Mouse (Mus musculus) kidney, adult 18-20 months (tissue): ENCODE data around the gene Atp2a1.
"Not testable (repeated sequence)": the region's sequence is repeated elsewhere in the genome, so short reads cannot be mapped to it uniquely, and the experiment has no call there.

Experiments used
- DNase-seq: peaks from one replicate; pipeline ENCODE4 v3.0.0; 2021

Gene Atp2a1

DNA sequence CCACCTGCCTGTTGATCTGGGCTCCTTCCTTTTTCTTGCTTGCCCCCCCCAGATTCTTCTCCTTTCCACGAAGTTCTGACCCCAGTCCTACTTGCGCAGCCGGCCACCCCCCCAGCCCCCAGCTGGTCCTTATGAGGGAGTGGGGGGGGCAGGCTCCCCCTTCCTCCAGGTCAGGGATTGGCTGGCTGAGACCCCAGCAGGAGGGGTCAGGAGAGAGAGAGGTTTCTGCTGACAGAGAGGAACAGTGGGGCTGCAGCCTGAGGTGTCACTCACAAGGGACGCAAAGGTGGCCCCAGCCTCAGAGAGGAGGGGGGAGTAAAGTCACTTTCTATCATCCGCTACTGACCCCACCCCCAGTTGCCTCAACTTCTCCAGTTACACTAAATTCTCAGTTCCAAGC is at the start of gene Atp2a1:
Gene Atp2a1, minus strand, starts transcription at position 105 of the 400 bp plus-strand sequence.
- DNase-seq = no peak

DNA sequence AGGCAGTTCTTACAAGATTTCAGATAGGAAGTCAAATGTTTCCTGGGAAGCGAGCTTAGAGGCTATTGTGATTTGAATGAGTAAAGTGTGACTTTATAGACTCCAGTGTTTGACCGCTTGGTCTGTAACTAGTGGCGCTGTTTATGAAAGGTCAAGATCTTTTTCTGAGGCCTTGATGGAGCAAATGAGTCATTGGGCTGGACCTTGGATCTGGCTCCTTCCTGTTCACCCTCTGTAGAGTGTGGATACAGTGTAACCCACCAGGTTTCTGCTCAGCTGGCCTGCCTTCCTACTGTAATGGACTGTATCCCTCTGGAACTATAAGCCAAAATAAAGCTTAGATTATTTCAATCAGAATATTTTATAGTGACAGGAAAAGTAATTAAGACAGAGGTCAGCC is 48.4 kb upstream of the Atp2a1 start:
- DNase-seq = no peak

DNA sequence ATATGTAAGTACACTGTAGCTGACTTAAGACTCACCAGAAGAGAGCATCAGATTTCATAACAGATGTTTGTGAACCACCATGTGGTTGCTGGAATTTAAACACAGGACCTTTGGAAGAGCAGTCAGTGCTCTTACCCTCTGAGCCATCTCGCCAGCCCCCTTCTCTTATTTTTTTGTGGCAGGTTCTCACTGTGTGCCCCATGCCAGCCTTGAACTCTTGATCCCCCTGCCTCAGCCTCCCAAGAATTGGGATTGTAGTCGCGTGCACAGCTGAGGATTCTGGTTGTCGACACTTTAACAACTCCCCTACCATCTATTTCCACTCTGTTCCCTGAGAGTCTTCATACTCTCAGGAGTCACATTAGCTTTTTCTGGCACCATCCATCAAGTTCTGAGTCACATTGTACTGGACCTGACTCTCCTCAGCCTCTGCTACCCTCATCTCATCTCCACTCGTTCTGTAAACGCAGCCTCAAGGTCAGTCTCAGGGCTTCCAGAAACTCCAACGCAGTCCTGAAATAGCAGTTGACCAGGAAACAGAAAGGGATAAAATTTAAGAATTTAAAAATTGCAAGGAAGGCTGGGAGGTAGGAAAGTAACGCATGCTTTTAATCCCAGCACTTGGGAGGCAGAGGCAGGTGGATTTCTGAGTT is 44.3 kb upstream of the Atp2a1 start:
- no peak for DNase-seq

DNA sequence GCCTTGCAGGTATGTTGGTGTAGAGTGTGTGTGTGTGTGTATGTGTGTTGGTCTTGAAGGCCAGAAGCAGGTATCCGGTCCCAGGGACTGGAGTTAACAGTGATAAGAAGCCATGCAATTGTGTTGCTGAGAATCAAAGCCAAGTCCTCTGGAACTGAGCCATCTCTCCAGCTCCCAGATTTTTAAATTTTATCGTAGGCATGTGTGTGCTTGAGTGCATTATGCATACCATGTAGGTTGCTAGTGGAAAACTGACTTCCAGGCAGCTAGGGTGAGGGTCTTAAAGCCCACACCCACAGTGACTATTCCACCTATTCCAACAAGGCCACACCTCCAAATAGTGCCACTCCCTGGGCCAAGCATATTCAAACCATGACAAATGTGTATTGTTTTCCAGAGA is 42.0 kb upstream of the Atp2a1 start:
- no peak for DNase-seq

DNA sequence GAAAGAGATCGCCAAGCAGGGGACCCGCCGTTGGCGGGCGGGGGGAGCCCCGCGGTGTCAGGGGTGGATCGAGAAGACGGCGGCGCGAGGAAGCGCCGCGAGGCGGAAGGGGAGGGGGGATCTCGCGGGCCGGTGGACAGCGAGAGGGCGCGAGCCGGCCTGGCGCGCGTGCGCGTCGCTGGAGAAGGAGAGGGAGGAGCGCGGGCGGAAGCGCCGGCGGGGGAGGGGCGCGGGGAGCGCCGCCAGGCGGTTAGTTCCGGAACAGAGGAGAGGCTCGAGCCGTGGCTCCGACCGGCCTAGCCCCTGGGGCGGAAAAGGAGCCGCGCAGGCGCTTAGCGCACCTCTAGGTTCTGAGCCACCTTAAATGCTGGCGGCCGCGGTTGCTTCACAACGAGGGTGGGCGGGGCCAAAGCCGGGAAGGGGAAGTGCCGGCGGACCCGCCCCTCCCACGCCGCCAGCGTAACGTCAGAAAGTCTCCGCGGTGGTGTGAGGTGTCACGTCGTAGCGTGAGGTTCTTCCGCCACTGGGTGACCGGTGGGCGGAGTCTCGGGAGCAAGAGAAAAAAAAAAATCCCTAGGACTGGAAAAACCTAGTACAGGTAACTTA is 40.5 kb upstream of the Atp2a1 start, which contains the start of gene Atxn2l:
Gene Atxn2l, minus strand, starts transcription at position 165 of the 606 bp plus-strand sequence.
- DNase-seq = peak; percentile 99

DNA sequence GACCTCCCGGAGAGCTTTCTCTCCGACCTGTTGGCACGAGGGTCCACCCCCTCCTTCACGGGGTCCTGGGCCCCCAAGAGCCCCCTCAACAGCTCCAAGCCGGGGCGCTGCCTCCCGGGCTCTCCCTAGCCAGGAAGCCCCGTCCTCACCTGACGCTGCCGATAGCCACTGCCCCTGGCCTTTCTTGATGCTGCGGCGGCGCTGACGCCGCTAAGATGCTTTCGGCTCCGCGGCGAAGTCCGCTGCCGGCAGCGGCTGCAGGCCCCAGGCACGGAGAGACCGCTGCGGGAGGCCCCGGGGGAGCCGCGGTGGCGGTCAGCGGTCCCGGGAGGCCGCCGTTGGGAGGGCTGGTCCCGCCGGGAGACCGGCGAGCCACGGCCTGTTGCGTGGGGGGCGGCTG is 39.8 kb upstream of the Atp2a1 start:
- no peak for DNase-seq

DNA sequence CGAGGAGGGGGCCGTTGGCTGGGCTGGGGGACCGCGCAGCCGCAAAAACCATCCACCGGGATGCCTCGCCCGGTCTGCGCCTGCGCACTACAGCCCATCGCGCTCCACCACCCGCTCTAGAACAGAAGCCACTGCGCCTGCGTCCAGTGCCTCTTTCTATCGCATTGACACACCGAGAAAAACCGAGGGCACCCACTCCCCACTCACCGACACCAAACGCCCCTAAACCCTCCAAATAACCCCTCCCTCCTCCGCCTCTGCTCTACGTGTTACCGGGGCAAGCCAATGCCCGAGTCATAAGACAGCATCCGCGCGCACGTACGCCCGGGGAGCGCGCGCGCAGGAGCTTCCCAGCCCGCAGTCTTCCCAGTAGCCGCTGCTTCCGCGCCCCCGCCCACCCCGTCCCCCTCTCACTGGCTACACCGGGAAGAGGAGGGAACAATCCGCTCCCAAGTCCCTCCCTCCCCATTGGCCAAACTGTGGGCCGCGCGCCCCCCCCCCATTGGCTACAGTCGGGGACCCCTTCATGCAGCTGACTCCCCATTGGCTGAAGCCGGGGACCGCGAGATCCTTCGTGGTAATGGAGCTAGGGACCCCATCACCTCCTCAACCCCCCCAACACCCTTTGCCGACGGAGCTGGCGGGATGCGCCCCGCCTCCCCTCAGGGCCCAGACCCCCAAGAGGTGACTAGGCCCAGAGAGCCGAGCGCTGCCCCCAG is 39.3 kb upstream of the Atp2a1 start:
- DNase-seq = peak; percentile 95

DNA sequence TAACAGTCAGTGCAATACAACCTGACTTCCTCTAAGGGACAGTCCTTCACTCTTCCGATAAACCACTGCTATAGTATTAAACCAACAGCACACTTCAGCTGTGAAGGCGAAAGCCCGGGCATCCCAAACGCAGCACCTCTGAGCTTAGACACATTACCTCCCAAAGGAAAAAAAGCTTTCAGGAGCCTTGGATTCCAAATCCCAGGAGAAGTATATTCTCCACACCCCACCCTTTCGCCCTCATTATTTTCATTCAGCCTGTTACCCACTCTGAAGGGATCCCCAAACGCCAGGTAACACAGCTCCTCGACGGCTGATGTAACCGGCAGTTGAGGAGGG is 38.7 kb upstream of the Atp2a1 start:
- no peak for DNase-seq

DNA sequence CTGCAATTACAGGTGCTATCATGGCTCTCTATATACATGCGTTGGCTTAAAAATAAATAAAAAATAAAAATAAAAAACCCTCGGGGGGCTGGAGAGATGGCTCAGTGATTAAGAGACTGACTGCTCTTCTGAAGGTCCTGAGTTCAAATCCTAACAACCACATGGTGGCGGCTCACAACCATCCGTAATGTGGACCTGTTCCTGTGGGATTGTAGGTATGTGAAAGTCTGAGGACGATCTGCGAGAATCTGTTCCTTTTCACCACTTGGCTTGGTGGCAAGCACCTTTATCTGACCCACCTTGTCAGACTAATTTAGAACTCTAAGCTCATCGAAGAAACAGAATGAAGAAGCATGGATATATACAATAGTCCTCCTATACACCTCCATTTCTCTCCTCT is 36.5 kb upstream of the Atp2a1 start:
- DNase-seq = no peak

DNA sequence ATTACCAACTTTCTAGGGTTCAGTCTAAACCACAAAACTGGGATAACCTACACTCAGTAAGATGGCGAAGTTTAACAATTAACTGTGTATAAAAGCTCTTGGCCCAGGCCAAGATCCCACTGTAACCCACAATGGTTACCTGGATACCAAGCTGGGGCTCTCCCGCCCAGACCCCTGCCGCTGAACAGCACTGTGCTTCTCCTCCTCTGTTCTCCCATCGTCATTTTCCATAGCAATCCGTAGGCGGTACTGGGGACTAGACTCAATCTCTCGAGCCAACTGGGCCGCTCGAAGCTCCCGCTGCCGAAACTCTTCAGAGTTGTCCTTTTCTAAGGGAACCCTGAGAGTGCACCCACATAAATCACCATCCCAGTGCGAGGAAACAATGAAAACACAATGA is 35.1 kb upstream of the Atp2a1 start:
- no peak for DNase-seq

DNA sequence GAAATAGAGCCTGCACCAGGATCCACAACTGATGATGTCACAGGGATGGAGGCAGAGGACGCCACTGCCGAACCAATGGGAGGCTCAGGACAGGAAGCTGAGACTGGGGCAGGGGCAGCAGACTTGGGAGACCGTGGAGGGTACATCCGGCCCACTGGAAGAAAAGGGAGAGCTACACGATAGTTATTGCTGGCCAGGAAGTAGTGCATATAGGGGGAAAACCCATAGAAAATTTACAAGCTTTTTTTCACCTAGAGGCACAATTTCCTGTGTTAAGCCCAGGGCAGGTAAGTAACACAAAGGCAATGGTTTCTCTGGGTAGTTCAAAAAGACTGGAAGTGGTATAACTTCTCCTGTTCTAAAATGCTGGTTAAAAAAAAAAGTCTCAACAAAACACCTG is 33.6 kb upstream of the Atp2a1 start:
- DNase-seq = no peak

DNA sequence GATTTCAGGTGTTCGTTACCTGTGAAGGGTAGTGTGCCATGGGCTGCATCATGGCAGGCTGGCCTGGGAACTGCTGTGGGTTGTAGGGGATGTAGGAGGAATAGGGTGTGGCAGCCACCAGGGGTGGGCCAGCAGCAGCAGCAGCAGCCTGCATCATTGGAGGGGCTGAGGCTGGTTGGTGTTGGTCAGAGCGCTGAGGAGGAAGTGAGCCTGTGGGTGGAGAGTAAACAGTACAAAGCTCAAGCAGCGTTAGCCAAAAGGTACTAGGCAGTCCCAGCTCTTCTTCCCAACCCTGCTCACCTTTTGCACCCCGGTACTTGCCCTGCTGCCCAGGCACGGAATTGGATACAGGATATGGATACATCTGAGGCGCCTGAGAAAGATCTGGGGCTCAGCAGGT is 31.2 kb upstream of the Atp2a1 start:
- DNase-seq = no peak

DNA sequence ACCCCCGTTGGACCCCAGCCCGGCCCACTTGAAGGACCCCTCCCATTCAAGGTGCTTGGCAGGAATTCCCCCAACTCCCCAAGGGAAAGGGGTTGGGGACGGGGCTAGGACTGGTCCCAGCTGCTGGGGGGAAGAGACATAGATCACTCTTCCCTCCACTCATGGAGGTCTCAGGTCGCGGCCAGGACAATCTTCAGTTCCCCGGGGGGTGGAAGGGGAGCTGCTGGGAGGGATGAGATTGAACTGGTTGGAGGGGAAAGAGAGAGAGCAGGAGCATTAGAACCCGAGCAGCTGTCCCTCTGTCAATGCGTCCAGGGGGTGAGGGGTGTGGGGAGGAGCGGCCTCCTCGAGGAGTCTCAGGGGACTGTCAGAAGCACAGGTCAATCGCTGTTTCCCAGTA is 29.1 kb upstream of the Atp2a1 start:
- DNase-seq = no peak

DNA sequence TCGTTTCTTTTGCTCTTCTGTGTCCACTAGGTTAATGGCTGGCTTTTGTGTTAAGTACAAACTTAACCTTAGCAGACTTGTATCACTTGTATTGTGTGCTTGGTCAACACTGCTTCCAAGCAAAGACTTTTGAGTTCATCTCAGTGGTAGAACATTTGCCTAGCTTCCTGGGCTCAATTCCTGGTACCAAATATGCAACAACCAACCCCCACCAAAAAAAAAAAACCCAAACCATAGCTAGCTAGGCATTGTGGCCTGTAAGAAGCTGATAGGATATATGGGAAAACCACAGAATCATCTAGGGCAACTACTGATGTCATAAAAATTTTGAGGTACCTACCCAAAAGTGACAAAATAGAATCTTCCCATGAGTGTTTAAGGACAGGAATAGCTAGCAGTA is 28.1 kb upstream of the Atp2a1 start:
- DNase-seq = no peak

DNA sequence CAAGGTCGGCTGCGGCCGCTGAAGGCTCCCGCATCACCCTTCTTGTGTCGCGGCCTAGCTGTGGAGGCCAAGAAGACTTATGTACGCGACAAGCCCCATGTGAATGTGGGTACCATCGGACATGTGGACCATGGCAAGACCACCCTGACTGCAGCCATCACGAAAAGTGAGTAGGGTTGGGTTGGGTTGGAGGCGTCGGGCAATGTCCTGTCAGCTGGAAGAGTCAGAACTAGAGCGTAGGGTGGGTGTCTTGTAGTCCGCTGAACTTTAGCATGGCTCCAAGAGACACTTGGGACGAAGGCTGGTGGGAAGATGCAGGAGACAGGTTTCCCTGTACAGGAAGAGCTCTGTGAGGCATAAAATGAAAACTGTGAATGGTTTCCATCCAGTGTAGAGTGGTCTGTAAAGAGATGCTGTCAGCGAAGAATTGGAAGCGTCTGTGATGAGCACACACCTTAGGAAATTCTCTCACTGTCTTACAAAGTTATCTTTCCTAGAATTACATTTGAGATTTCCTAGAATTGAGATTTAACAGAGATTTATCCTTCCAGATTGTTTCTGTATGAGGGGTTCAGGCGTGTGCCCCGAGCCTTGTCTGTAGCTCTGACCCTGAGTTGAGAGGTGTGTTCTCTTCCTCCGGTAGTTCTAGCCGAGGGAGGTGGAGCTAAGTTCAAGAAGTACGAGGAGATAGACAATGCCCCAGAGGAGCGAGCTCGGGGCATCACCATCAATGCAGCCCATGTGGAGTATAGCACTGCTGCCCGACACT is 24.9 kb upstream of the Atp2a1 start:
- not testable (repeated sequence) for DNase-seq

DNA sequence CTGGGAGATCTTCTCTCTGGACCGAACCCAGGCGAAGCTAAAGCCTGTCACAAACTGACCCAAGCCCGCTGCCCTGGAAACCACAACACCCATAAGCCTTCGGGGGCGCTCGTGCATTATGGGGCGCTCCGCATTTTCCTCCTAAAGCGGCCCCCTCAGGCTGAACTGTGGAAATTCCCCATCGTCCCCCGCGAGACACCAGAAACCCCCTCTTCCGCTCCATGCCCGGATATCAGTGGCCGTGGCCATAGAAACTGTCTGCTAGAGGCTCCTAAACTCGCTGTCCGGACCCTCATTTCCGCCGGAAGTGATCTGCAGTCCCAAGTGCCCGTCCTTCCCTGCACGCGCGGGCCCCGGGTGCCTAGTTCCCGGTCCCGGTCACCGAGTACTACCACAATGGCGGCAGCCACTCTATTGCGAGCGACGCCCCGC is 24.2 kb upstream of the Atp2a1 start, which contains the start of gene Tufm:
Gene Tufm, plus strand, starts transcription at position 310 of the 432 bp plus-strand sequence.
- DNase-seq = peak; percentile 93

DNA sequence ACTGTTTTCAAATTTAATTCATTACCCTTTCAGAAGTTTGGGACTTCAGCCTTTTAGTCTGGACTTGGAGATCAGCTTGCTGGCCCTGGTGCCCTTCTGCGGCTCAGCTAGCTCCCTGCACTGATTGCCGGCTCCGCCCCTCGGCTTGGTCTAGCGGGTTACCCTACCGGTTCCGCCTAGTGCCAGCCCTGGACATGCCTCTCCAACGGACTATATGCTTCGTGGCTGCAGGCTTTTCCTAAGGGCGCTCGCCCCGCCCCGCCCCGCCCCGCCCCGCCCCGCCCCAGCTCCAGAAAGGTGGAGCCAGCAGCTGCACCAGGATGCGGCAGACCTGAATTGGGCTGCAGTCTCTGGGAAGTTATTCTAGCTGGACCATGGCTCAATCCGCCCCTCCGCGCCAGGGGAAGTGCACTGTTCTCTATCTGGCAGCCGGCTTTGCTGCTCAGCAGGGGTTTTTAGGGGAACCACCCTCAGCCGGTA is 19.5 kb upstream of the Atp2a1 start:
- DNase-seq = peak; percentile 90

DNA sequence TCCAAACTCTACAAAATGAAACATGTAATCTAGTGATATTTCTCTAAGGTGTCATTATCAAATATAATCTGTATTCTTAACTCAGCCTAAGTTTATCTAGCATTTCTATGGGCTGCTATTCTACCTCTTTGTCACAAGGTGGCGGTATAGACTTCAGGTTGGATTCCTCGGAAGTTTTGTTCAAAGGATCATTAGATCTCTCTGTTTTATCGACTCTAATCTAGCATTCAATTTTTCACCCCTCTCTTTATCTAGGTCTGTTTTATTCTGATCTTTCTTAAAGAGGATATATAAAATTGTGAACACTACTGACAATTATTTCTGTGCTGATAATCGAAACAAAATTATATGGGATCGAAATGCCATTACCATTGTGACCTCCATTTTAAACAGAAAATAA is 18.8 kb upstream of the Atp2a1 start:
- no peak for DNase-seq

DNA sequence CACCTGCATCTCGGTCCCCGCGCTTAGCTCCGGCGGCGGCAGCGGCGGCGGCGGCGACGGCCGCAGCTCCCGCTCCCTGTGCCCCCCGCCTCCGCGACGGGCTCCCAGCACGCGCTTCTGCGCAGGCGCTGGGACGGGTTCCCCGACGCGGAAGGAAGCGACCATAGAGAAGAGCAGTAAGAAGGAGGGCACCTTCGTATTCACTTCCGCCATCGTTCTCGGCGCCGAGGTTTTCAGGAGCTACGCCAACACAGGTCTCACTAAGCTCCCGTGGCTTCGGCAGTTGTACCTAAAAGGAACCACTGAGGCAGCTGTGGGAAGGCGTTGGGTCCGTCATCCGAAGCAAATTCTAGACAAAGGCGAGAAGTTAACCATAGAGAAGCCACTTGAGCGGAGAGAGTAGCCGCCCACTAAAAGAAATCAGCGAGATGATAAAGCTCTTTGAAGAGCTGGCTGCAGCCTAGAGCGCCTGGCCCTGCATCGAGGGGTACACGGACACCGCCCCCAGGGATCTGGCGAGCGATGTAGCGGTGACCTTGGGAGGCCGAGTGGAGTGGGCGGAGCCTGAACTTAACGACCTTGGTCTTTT is 12.2 kb upstream of the Atp2a1 start, which contains the start of gene Sh2b1:
Gene Sh2b1, minus strand, starts transcription at position 432 of the 589 bp plus-strand sequence.
- peak; percentile 88 for DNase-seq

DNA sequence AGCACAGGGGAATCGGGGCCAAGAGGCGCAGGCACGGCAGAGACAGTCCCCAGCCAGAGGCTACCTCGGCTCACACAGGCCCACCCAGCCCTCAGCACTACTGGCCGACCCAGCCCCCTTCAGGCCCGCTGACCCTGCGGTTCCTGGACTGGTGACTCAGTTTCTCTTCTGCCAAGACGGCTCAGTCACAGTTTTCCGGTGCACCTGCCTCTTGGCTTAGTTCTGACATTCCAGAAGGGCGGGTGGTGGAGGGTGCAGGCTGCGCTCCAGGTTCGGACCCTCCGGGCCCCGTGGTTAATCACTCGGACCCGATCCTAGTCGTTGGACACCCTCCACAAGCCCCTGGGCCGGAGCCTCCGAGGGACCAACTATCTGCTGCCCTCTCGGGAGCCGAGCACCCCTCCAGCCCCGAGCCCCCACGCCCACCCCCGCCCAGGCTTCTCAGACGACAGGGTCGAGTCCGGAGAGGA is 11.6 kb upstream of the Atp2a1 start:
- DNase-seq = peak; percentile 24

DNA sequence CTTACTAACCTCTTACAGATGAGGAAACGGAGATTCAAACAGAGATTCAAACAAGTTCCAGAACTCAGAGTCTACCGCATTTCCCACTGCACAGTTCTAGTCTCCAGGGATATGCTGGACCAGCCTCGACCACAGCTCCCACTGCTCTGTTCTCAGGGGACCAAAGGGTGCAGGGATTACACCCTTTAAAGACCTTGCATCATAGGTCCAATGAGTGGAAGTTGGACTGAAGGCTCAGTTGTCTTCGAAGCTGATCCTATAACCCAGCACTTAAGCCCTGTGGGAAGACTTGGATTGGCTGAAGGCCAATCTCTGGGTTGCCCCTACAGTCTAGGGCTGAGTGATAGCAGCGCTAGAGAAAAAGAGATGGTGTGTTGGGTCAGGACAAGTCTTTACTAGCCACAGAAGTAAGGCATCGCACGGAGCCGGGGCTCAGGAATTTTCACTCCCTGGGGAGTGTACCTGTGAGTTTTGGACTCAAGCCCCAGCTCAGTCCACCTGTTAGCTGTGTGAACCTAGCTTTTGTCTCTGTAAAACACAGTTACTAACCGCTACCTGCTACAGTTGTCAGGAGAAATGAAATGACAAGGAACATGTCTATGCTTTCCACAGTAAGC is 10.7 kb upstream of the Atp2a1 start:
- DNase-seq = no peak

DNA sequence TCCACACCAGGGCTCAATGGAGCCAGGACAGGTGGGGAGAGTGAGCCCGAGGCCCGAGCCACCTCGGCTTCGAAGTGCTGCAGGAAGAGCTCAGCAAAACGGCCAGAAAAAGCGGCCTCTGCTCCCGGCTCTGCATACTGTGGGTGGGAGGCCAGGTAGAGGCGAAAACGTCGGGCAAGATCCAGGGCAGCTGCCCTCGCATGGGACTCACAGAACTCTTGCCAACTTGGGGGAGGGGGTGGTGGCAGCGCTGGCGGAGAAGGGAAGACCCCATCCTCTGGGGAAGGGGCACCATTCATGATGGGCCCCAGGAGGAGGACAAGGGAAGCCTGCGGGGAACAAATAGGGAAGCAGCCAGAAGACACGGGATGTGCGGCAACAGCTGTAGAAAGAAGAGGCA is 9.8 kb upstream of the Atp2a1 start:
- no peak for DNase-seq
